Mouse (Mus musculus) megakaryocyte progenitor cell, adult 5-6 weeks (primary cell): Measurements from ENCODE around the gene Pax6. TPM values are rescaled to one million over a fixed set of nuclear protein-coding genes. Genes with fewer than 3 reads are reported as not detected.

Experiments
- ATAC-seq: replicated peaks from 2 replicates; pipeline ENCODE4 v1.8.0; 2016; ENCODE audit warnings: mild to moderate bottlenecking, moderate TSS enrichment, inconsistent platforms; ENCODE audit not compliant: poor library complexity
- total RNA-seq, 2 experiments: library from RNA; stranded (forward) in 1 of 2; stranded (reverse) in 1 of 2; fragments of 157-497, 149-512 nt in 1 of 2; fragments of 200-1000 nt in 1 of 2; gene quantifications; 2 replicates each; pipeline versions ENCODE4 v1.2.3 to v1.2.4; 2015 to 2017

Gene Pax6
- total RNA-seq (2015) = not detected in 2 replicates
- total RNA-seq (2017) = not detected in 2 replicates

GRCm38 (mm10) chr2:105668271-105669270 is at the start of gene Pax6:
Gene Pax6, plus strand, starts transcription at chr2:105668900.
- peak; percentile 27; the same call in 1 of the 2 replicates for ATAC-seq

GRCm38 (mm10) chr2:105648933-105649332 is 19.8 kb upstream of the Pax6 start:
- no peak for ATAC-seq

DNA sequence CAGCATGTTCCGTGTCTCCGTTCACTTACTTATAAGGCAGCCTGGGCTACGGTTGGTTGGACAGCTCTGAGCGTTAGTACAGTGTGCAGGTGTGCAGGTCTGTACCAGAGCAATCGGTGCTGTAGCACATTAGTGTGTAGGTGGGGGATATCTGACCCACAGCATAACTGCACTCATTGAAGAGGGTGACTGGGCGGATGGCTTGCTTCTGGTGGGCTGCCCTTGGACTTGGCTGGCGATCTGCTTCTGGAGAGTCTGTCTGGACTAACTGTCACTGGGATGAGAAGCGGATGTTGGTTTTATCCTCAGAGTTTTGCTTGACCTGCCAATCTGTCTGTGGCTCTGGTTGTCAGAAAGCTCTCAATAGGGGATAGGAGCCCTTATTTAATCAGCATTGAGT is 12.2 kb upstream of the Pax6 start:
- no peak for ATAC-seq

- ATAC-seq = no peak
Observed at GRCm38 (mm10) chr2:105659350-105659749, 9.3 kb upstream of the Pax6 start.

DNA sequence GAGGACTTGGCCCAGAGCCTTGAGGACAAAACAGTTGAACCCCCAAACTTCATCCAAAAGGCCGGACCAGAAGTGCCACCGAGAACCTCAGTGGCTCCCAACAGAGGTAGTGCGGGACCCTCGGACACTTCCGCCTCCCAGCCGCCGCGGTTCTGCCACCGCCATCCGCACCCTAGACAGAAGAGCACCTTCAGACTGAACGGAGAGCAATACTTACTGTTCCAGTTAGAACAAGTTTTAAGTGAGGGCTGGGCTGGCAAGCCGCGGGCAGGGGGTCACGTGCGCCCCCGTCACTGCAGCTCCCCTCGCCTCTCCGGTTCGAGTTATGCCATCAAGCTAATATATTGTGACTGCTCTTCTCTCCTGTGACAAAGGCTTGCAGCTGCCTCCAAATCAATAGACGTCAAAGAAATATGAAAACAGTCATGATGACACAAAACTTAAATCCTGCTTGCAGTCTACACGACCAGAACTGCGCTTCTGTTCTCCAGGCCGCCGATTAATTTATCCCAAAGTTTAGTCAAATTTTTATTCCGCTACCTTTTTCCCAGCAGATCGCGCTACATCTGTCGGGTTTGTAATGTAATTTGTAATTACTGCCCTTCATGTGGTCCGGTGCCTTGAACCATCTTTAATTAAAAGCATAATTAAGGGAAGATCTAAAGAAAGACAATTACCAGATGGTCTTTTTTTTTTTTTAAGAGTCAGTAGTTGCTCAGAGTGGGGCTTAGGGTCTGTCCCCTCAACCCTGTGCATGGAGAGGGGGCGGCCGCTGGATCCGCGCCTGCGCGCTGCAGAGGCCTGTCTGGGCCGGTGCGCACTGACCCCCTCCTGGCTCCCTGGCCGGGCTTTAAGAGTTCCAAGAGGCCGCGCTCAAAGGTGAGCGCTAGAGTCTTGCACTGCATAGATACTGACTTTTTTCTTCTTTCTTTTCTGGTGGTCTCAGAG is 8.5 kb upstream of the Pax6 start:
- no peak for ATAC-seq

DNA sequence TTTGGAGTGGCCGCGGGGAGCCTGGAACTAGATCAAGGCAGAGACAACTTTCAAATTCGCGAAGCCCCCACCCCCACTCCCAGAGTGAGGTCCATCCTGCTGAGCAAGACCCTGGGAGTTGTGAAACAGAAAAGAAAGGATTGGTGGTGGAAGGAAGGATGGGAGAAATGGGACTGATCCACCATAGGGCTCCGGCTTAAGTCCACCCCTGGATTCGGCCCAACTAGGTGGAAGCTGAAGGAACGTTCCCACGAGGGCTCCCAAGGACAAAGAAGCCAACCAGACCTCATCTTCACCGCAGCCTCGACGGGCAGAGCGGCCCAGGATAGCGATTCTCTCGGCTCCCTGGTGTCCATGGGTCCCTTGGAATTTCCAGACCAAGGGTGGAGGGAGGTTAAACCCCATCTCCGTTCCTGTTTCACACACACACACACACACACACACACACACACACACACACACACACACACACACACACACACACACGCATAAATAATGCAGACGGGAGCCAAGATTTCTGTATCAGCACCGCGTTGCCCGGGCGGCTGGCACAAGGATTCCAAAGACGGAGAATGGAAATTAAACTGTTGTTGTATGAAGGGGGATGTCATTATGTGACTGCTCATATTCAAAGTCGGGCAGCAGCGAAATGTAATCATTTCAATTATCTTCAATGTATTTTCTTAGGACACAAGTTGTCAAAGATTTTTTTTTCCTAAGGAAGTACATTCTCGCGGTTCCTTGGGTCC is 7.7 kb upstream of the Pax6 start:
- ATAC-seq = no peak

GRCm38 (mm10) chr2:105661623-105662066 is 7.1 kb upstream of the Pax6 start:
- ATAC-seq = no peak

DNA sequence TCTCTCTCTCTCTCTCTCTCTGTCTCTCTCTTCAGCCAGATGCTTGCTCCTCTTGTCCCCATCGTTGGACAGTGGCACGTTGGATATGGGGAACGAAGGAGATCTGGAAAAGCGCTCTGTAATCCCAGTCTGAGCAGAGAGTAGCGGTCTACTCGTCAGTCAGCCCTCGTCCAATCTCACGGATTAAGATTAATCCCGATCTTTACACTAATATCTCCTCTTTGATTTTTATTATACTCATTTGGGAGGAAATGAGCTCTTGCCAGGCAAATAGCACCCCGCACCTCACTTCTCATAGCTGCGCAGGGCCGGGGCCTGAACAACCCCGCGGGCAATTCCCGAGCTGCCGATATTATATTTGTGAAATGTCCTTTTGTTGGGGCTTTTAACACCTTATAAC is 6.6 kb upstream of the Pax6 start:
- ATAC-seq = no peak

DNA sequence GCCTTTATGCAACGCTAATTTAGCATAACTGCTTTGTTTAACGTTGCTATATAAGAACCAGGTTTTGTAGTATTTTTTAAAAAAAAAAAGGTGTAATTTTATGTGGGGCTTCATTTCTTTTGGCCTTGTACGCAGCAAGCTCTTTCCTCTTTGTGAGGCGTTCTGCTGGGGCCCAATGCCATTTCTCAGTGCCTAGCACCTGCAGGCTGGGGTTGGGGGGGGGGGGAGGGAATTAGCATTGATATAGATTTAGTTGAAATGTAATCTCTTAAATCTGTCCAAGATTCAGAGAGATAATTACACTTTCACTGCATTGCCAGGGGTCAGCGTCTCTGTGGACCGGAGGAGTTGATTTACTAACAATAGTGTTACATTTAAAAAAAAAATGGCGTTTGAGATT is 6.1 kb upstream of the Pax6 start:
- no peak for ATAC-seq

GRCm38 (mm10) chr2:105663101-105663511 is 5.6 kb upstream of the Pax6 start:
- ATAC-seq = no peak

- ATAC-seq = no peak
Observed at GRCm38 (mm10) chr2:105664996-105665395, 3.7 kb upstream of the Pax6 start.

DNA sequence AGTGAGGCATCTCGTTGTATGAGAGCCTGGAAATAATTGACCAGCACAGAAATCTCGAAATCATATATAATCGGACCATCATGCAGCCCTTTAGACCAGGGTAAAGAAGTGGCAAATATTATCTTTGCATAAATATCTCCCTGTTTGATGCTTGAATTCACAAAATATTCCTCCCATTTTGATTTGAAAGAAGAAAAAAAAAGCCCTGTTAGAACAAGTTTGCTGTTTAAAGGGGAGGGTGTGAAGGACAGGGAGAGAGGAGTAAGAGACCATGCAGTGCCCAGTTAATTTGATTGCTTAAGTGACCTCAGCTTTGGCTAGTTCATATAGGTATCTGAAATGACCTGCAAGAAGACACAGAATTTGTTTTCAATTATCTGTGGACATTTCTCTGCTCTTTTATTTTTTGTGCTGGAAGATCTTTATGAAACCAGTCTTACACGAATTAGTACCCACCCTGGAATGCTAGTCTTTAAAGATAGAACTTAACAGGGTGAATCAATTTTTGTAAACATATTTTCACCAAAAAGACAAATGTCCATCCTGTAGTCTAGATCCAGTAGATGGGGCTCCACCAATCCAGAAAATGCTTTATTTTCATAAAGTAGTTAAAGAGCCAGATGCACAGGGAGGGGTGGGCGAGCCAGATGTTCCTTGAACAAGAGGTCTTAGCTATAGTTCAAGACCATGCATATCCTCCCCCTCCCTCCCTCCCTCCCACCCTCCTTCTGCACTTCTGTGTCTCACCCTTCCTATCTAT is 3.0 kb upstream of the Pax6 start:
- no peak for ATAC-seq

- no peak for ATAC-seq
Observed at GRCm38 (mm10) chr2:105666331-105666730, 2.4 kb upstream of the Pax6 start.

- ATAC-seq = no peak
Observed at GRCm38 (mm10) chr2:105666763-105667625, 1.7 kb upstream of the Pax6 start.

DNA sequence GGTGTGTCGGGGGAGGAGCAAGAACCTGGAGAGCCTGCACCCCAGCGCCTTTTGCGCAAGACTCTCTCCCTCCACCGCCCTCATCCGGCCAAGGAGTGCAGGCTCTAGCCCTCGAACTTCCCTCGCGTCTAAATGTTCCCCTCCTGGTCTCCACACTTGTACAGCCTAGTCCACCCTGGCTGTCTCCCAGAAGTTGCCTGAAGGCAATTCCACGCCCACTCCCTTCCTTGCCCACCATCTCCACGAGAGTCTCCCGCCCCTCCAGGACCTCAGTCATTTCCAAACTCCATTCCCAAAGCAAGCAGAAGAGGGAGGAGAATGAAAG is 1.1 kb upstream of the Pax6 start:
- ATAC-seq = peak; percentile 49

GRCm38 (mm10) chr2:105669371-105669861 is 716 bp downstream of the Pax6 start:
- ATAC-seq = no peak

GRCm38 (mm10) chr2:105669881-105670730 is 1.4 kb downstream of the Pax6 start:
- ATAC-seq = no peak

- no peak for ATAC-seq
Observed at GRCm38 (mm10) chr2:105670731-105671095, 2.0 kb downstream of the Pax6 start.
